Mouse (Mus musculus) mouse trophoblast stem cell (cell line): ENCODE data around the gene Zfp39.

Experiments
- in situ Hi-C, 2 experiments: fragments of 300-500 bp; cut with MseI, MboI; formaldehyde crosslinking; loops; 2 replicates in 1 of 2; 3 replicates in 1 of 2; pipeline ENCODE4 v1.15.1; 2025

Zfp39 gene

DNA sequence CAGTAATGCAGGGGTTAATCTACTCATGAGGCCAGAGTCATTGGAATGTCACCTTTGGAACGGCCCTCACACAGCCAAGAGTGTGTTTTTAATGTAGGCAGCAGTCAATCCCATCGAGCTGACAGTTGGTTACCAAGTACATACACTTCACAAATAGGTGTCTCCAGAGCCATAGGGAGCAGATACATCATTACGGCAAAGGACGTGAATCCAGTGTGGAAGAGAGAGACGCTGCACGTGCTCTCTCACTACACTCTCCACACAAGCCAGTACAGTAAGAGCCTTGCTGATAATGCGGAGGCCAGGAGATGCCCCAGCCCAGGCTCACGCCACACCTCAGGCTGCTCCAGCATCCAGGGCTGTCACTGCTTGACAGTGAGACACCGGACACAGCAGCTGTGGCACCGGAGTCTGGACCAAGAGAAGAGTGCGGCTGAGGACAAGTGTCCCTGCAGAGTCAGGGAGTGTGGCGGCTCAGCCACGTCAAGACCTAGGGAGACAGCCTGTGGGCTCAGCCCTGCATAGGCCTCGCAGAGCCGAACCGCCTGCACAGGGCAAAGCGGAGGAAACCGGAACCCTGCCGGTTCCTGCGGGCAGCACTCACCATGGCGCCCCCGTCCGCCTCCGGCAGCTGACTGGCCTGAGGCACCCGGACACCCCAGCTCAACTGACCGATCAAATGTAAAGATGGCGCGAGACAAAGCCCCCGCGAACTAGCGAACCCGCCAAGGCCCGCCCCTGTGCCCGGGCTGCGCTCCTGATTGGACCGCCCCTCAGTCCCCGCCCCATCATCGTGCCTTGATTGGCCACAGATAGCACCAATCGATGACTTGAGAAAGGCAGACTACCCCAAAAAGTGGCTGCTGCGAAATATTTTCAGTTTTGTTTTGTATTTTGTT lies at the start of gene Zfp39:
TSS of gene Zfp39 (minus strand) at position 715 of the 899 bp plus-strand sequence.
- in situ Hi-C loops, result no loop called here

DNA sequence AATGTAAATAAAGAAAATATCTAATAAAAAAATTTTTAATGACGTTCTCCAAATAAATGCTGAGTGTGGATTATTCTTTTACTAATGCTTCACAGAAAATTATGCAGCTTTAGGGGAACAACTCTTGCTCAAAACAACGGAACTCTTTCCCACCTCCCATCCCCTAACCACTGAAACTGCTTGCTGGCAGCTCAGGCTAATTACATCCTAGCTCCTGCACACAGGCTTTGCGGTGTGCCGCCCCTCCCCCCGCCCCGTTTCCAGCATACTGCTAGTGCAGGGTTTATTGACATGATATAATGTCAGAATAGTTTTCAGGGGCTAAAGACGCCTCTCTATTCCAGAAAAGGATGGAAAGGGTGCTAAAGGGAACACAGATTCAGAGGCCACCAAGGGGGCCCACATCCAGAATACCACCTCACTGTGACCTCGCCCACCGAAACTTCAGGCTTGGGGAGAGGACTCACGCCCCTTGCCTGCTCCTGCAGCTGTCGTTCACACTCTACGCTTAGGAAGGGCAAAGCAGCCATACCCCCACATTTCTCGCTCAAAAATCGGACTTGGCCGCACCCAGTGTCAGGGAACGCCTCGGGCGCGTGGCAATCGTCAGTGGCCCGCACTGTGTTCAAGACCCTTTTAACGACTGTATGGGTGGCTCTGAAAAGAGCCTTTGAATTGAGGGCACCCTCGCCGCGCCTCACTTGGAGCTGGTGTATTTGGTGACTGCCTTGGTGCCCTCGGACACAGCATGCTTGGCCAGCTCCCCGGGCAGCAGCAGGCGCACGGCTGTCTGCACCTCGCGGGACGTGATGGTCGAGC lies 49.5 kb upstream of the Zfp39 start:
- in situ Hi-C loops, result no loop called here

DNA sequence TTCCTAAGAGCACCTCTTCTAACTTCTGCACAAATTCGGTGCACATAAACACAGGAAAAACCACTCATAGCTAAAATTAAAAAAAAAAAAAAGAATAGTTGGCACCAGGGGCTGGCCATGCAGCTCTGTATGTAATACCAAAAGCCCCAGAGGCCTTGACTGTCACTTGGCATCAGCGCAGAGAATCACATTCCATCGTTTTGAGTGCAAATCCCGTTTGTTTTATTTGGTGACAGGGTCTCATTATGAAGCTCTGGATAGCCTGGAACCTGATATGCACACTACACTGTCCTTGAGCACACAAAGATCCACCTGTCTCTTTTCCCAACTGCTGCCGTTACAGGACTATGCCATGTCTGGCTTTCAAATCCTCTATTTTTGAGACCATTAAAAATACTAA lies 47.2 kb upstream of the Zfp39 start:
- in situ Hi-C loops, result no loop called here

DNA sequence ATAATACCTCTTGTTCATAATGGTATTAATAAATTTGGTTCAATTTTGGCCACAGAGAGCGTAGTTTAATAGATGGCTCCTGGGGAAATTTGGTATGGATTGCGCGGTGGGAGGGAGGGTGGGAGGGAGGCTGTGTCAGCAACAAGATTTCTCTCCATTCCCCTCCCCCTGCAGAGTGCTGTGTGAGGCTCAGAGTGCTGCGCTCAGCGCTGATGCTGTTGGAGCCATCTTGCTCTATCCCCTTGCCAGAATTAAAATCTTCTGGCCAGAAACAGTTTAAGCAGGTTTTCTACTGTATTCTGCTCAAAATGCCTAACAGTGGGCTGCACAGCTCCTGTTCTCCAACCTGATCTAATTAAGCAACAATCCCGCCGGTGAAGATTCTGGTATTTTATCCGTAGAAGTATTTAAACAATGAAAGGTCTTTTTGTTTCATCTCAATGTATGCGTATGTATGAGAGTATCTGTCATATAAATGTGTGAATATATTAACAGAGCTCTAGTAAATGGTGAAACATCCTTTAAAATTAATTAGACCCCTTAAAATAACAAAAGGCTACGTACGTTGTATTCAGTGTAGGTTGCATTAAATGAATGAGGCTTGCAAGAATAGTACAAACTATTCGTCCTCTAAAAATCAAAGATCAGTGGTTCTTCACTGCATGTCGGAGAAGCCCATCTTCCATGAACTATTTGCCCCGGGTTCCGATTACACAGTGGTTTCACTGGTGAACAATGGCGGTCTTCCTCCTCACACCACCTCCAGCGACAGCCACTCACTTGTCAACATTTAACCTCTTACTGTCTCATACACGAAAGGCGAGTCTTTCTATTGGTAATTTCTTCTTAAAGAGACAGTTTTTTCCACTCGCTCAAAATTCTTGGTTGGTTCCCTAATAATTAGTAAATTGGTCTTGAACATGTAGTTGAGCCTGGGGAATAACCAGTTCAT lies 45.7 kb upstream of the Zfp39 start:
- in situ Hi-C loops, result no loop called here

DNA sequence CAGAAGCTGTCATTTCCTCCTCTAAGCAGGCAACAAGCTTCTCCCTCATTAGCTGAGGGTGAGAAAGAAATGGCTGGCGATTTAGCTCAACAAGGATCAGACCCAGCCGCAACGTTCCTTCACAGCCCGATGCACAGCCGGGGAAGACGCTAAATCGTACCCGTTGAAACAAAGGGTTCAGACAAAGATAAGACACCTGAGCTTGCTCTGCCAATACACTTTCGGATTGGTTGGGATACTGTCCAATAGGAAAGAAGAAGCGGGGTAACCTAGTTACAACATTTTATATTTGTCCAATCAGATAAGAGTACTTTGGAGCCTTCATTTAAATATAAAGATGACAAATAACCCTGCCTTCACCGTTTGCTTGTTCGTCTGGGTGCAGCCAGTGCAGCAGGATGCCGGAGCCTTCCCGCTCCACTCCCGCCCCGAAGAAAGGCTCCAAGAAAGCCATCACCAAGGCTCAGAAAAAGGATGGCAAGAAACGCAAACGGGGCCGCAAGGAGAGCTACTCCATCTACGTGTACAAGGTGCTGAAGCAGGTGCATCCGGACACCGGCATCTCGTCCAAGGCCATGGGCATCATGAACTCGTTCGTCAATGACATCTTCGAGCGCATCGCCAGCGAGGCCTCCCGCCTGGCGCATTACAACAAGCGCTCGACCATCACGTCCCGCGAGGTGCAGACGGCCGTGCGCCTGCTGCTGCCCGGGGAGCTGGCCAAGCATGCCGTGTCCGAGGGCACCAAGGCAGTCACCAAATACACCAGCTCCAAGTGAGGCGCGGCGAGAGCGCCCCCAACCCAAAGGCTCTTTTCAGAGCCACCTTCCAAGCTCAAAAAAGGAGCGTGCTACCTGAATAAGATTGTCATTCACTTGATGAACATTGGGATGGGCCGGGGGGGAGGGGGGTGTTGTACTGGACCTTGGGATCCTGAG lies 44.8 kb upstream of the Zfp39 start, which contains the start of gene Hist3h2ba:
TSS of gene Hist3h2ba (plus strand) at position 379 of the 938 bp plus-strand sequence.
- in situ Hi-C loops, result no loop called here

DNA sequence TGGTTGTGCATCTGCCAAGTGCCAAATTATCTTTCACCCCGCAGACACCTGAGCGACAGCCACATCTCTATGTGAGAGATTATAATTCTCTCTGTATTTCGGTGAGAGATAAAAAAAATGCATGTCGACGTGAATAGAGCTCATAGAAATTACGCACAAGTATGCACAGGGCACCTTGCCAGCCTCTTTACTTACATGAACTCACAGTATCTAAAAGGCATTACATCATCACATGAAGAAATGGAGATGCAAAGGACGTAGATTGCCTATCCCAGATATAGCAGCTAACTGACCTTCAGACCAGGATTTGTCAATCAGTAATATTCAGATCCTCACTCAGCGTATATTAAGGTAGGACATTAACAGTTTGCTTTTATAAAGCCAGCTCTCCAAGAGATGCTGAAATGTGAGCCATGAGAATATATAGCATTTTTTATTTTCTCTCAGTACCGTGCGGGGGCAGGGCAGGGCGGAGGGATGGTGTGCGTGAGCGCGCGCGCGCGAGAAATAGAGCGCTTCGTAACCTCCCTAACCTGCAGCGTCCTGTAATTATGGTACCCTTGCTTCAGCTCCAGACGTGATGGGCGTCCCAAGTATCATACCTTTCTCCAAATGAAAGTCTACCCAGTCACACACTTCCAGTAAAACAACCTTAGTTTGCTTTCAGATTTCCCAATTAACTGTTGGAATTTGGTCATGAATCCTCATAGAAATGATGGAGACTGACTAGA lies 43.9 kb upstream of the Zfp39 start:
- in situ Hi-C loops, result no loop called here

DNA sequence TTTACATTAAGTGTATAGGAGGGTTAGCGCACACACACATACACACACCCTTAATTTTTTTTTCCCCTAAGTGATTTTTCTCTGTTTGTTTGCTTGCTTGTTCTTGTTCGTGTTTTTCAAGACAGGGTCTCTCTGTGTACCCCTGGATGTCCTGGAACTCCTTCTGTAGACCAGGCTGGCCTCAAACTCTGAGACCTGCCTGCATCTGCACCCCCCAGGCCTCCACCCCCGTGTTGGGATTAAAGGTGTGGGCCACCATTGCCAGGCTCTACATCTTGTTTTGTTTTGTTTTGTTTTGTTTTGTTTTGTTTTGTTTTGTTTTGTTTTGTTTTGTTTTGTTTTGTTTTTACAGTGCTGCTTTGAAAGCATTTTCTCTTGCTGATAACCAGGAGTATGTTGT lies 43.3 kb upstream of the Zfp39 start:
- in situ Hi-C loops, result no loop called here

DNA sequence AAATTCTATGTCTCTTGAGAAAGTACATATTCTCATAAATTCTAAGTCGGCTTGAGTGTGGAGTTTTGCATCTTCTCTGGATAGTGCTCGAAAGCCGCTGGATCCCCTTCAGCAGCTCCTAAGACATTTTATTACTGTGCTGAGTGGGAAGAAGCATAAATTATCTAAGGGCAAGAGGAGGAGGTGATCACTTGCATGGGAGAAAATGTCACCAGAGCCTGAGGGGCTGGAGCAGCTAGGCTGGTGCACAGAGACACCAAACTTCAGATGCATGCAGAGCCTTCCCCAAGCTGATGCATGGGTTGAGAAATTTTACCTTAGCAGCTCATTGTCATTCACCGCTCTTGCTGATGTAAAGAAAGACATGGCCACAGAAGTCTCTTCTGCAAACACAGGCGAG lies 40.1 kb upstream of the Zfp39 start:
- in situ Hi-C loops, result no loop called here

DNA sequence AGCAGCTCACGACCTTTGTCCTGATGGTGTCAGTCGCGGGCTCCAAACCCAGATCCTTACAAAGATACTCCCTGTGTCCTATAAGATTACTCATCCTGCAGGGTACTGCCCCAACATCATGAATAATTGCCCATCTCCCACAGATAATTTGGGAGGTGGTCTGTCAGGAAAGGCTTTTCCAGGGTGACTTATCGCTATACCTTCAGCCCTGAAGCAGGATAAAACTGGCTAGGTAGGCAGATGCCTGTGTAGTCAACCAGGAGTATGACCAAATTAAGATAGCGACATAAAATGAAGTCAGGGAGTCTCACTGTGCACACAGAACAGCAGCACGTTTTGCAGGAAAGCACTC lies 35.0 kb upstream of the Zfp39 start:
- in situ Hi-C loops, result no loop called here

DNA sequence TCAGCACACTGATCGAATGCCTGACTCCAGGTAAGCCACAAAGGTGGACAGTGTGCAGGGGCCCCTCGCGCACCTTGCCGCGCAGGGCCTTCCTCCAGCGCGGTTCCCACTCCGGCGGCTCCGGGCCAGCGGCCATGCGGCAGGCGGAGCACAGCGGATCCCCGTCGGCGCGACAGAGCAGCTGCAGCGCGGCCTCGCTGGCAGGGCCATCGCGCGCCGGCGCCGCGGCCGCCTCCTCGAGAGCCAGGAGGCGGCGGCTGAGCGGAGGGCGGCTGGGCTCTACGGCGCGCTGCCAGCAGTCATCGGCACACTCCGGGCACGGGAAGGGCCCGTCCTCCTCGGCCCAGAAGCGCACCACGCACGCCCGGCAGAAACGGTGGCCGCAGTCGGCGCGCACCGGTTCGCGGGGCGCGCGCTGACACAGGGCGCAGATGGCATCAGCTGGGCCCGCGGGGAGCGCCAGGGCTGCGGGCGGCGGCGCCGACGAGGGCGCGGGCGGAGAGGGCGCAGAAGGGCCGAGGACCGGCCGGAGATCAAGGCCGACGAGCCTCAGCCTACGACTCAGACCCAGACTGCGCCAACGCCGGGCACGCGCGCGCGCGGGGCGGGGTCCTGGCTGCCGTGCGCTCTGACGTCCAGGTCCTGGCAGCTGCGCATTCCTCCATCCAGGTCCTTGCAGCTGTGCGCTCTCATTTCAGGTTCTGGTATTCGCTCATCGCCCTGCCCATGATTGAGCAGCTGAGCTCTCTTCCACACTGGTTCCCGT lies 34.5 kb upstream of the Zfp39 start, which contains the start of gene Rnf187:
TSS of gene Rnf187 (minus strand) at position 595 of the 766 bp plus-strand sequence.
- in situ Hi-C loops, result no loop called here

DNA sequence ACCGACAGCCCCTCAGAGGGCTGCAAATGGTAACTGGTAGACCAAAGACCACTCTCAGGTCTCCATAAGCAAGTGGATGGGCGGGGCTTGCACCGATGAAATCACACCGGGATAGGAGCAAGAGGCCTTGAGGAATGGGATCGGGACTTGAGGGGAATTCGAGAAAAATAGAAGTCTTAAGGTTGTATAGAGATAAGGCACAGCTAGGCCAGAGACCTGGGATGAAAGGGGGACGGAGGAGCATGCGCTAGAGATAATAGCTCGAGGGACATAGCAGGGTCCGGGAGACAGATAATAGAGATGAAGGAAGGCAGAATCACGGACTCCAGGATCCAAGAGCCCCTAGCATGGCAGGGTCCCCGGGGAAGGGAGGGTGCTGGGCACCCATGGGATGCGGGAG lies 33.9 kb upstream of the Zfp39 start:
- in situ Hi-C loops, result no loop called here

DNA sequence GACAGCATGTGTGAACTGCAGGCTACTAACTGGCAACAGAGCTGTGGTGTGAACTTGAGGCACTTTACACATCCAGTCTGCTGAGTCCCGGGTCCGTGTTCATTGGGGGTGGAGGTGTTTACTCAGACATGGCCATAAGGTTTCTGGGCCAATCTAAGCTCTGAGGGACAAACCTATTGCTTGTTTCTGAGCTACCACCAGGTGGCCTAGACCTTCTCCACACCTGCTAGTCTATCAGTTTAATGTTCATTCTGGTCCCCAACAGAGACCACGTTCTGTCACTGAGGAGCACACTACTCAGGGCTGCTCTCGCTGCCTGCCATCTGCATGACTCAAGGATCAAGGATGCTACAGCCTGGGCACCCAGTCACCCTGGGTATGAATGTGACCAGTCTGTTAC lies 27.6 kb upstream of the Zfp39 start:
- in situ Hi-C loops, result no loop called here

DNA sequence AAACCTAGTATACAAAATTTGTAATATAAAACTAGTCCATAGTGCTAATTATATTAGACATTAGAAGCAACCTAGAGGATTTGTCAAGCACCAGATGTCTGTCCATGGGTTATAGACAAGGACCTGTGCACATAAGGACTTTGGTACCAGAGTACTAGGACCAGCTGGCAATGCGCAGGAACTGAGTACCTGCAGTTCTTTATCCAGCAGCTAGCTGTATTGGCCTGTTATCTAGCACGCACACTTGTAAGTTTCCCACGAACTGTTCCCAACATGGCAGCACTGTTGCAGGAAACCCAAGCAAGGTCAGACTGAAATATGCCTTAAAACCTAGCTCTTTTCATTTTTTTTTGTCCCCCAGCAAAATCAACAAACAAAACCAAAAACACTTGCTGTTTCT lies 26.2 kb upstream of the Zfp39 start:
- in situ Hi-C loops, result no loop called here

DNA sequence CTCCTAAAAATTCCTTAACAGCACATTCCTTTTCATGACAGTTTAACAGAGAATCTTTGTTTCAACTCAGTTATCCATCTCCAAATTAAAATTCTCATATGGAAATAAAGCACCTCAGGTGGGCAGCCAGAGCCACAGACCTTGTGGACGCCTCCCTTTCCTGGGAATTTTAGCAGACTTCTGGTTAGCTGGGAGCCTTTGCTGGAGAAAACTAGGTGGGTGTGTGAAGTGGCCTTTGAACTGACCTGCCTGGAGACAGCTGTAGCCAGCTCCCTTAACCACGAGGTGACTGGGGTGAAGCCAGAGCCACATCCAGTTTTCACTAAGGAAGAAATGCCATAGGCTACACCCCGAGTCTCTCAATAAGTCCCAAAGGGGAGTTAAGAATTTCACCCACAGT lies 25.6 kb upstream of the Zfp39 start:
- in situ Hi-C loops, result no loop called here

DNA sequence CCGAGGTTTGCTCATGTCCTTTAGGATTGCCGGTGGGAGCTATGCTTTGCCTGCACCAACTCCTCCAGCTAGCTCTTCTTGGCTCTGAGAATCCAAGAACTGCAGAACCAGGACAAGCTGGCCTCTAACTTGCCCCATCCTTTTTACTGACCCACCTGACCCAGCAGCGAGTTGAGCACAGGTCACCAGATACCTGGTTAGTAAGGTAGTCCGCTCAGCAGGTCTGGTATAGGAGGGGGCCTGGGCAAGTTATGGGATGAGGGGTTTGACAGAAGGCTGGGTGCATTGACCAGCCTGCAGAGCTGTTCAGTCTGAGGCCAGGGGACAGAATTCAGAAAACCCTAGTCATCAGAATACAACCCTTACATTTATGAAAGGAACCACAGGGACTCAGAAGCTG lies 25.0 kb upstream of the Zfp39 start:
- in situ Hi-C loops, result no loop called here

DNA sequence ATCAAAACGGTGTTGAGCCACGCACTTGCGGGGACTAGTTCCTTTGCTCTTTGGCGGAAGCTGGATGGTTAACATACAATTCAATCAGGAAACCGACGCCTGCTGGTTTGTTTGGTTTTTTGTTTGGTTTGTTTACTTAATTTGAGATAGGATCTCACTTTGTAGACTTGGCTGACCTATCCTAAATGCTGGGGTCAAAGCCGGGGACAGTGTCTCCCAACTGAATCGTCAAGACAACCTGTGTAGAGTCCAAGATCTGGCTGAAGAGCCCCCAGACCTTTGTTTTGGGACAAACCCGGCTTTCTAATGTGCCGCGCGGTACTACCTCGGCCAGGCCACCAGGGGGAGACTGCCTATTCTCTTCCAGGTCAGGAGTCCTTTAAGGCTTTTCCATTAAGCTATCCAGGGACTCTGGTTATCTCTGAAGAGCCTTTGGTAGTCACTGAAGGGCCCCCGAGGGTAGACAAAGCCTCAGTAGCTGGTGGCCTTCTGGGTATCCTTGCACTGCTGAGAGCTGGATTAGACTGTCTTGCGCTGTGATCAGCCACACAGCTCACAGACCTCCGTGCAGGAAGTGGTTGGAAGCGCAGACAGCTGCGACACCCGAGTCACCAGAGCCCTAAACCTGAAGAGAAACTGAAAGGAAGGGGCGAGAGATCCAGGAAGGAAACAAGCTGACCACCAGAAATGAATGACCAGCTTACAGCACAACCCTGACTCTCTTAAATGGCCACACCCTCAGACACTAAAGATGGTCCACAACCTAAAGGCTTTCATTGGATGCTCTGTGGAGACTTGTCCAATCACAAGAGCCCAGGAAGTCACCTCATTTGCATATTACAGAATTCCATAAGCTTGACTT lies 24.0 kb upstream of the Zfp39 start:
- in situ Hi-C loops, result no loop called here

DNA sequence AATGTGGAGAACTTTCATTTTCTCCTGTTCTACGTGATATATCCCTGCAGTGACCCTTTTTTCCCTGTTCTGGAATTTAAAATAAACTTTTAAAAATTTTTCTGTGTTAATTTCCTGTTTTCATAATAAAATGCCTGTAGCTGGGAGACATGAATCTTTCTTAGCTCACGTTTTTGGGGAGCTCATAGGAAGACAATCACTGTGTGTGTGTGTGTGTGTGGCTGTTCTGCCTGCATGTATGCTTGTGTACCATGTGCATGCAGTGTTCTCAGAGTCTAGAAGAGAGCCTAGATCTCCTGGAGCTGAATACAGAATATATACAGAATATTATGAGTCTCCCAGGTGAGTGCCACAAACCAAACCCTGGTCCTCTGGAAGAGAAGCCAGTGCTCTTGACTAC lies 23.0 kb upstream of the Zfp39 start:
- in situ Hi-C loops, result no loop called here

DNA sequence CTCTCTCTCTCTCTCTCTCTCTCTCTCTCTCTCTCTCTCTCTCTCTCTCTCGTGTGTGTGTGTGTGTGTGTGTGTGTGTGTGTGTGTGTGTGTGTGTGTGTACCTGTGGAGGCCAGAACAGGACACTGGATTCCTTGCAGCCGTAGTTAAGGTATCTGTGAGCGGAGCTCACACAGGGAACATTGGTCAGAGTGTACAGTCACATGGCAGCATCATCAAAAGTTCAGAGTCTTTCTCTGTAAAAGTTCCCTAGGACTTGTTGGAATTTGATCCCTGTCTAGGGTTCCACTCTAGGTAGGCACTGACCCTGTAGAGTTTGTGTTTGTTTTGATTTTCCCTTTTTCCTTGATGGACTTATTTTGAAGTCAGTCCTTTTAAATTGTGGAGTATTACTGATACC lies 22.6 kb upstream of the Zfp39 start:
- in situ Hi-C loops, result no loop called here
